Comparison of ENCODE assay signal across 24 mouse cellular contexts in genomic region chr2:4332441-4332840, GRCm38 (mm10).
DNase-seq lines count a peak whose midpoint lies in the region; ATAC-seq and TF ChIP-seq lines count a peak whose summit lies in the region.
"Had no signal": no experiment of that assay in that cellular context is flagged by ENCODE, and none has a peak within 500 bp of the region (broad histone marks: within the 10 kb centered on the region; RNA-seq: fewer than 3 reads in every experiment).

No protein-coding gene starts in this region.

- H3K36me3 ChIP-seq in intestine, embryonic 14.5 days (ENCODE audit: control insufficient read depth, insufficient read depth, low read length) = no peaks in the 10 kb centered on the region
- no peaks in the 10 kb centered on the region for H3K36me3 ChIP-seq in intestine, postnatal 0 days (ENCODE audit: control insufficient read depth, insufficient read depth)
- no peaks in the 10 kb centered on the region for H3K36me3 ChIP-seq in intestine, embryonic 16.5 days (ENCODE audit: control insufficient read depth, insufficient read depth, low read length)
- no peaks in the 10 kb centered on the region for H3K36me3 ChIP-seq in limb, embryonic 15.5 days
- H3K36me3 ChIP-seq: forebrain, embryonic 10.5 days; hindbrain, embryonic 15.5 days; midbrain, embryonic 12.5 days; neural tube, embryonic 12.5 days had no signal

- no peak for ATAC-seq in intestine, embryonic 14.5 days (replicated peaks; ENCODE audit: low FRiP score, low TSS enrichment, low read depth)
- ATAC-seq in intestine, postnatal 0 days = no peak
- ATAC-seq in intestine, embryonic 16.5 days = no peak
- ATAC-seq in limb, embryonic 15.5 days (ENCODE audit: insufficient number of reproducible peaks, low FRiP score, low TSS enrichment, low read depth) = no peak
- ATAC-seq: liver, postnatal 0 days had no signal

- 37% methylated on average over 8 of the region's 8 CpGs for WGBS in intestine, embryonic 14.5 days
- WGBS in intestine, postnatal 0 days = 53% methylated on average over 8 of the region's 8 CpGs
- WGBS in intestine, embryonic 16.5 days = 45% methylated on average over 8 of the region's 8 CpGs
- WGBS in limb, embryonic 15.5 days = 23% methylated on average over 8 of the region's 8 CpGs

- peaks cover 38% of the 10 kb centered on the region for H3K4me1 ChIP-seq in intestine, embryonic 14.5 days (replicated peaks; ENCODE audit: control insufficient read depth, insufficient read depth, low read length)
- 0 out of 2 replicates have a peak, but pooled peaks cover 2% of the 10 kb centered on the region for H3K4me1 ChIP-seq in intestine, postnatal 0 days (replicated peaks; ENCODE audit: control insufficient read depth, insufficient read depth, low read length)
- peaks cover 21% of the 10 kb centered on the region for H3K4me1 ChIP-seq in intestine, embryonic 16.5 days (ENCODE audit: control insufficient read depth, insufficient read depth, low read length)
- peaks cover 49% of the 10 kb centered on the region for H3K4me1 ChIP-seq in limb, embryonic 15.5 days

- no peak for TF ChIP-seq CTCF in intestine, postnatal 0 days (IDR thresholded peaks at IDR 0.05; ENCODE audit: low read depth)
- no peak for TF ChIP-seq CTCF in layer of hippocampus, adult 2 months (conservative IDR thresholded peaks at IDR 0.05)

- H3K27me3 ChIP-seq in intestine, embryonic 14.5 days (replicated peaks; ENCODE audit: control insufficient read depth, insufficient read depth, low read length) = no peaks in the 10 kb centered on the region
- H3K27me3 ChIP-seq in intestine, postnatal 0 days (replicated peaks; ENCODE audit: control insufficient read depth, insufficient read depth, low read length) = no peaks in the 10 kb centered on the region
- H3K27me3 ChIP-seq in intestine, embryonic 16.5 days (replicated peaks; ENCODE audit: control insufficient read depth, insufficient read depth, low read length) = no peaks in the 10 kb centered on the region
- H3K27me3 ChIP-seq in limb, embryonic 15.5 days = no peaks in the 10 kb centered on the region
- H3K27me3 ChIP-seq: hindbrain, embryonic 15.5 days; midbrain, embryonic 12.5 days; neural tube, embryonic 12.5 days had no signal

- DNase-seq in heart, adult 11 months = peak; percentile 61
- DNase-seq in heart, postnatal 10 days = no peak
- no peak for DNase-seq in intestine, embryonic 14.5 days (ENCODE audit: low spot score)
- no peak for DNase-seq in layer of hippocampus, adult 2 months (ENCODE audit: low spot score in 2 of 2)
- DNase-seq: adrenal gland, postnatal 25 days; B cell, adult 2 months; cerebellum, adult 11 months; cerebellum, postnatal 10 days; embryo, embryonic 11 days; gastrocnemius, postnatal 36 days; heart, postnatal 4 days; kidney, adult 18-20 months; layer of hippocampus, postnatal 36 days; liver, postnatal 0 days; right cerebral cortex, adult 18-20 months; thymus, adult 18-20 months had no signal

- no peak overlapping the region for H3K4me2 ChIP-seq in intestine, embryonic 14.5 days (ENCODE audit: low read length)
- no peak overlapping the region for H3K4me2 ChIP-seq in intestine, postnatal 0 days (replicated peaks; ENCODE audit: low read depth)
- no peak overlapping the region for H3K4me2 ChIP-seq in intestine, embryonic 16.5 days (ENCODE audit: low read depth, low read length)
- no peak overlapping the region for H3K4me2 ChIP-seq in limb, embryonic 15.5 days
- H3K4me2 ChIP-seq: hindbrain, embryonic 15.5 days; midbrain, embryonic 12.5 days; neural tube, embryonic 12.5 days had no signal

- H3K27ac ChIP-seq in intestine, embryonic 14.5 days (ENCODE audit: low read depth) = peak overlapping the region; percentile 43; the same call in 1 of the 2 replicates
- H3K27ac ChIP-seq in intestine, postnatal 0 days (ENCODE audit: low read depth, low read length) = no peak overlapping the region
- peak overlapping the region; percentile 43; the same call in 1 of the 2 replicates for H3K27ac ChIP-seq in intestine, embryonic 16.5 days (ENCODE audit: low read length)
- peak overlapping the region; percentile 61; the same call in 1 of the 2 replicates for H3K27ac ChIP-seq in limb, embryonic 15.5 days
- no peak overlapping the region for H3K27ac ChIP-seq in layer of hippocampus, adult 2 months
- H3K27ac ChIP-seq: forebrain, embryonic 10.5 days; hindbrain, embryonic 15.5 days; kidney, postnatal 0 days; midbrain, embryonic 12.5 days; neural tube, embryonic 12.5 days had no signal

- intact Hi-C loops in heart, postnatal 10 days (cut with DNase I) = loop anchor here (5.0 kb wide), 1 partner anchor 160 kb away; no protein-coding TSS in a partner anchor

- H3K4me3 ChIP-seq in intestine, embryonic 14.5 days (ENCODE audit: low read depth, low read length) = no peak overlapping the region
- no peak overlapping the region for H3K4me3 ChIP-seq in intestine, postnatal 0 days (ENCODE audit: low read depth, low read length)
- no peak overlapping the region for H3K4me3 ChIP-seq in intestine, embryonic 16.5 days (ENCODE audit: low read length)
- H3K4me3 ChIP-seq in limb, embryonic 15.5 days = no peak overlapping the region
- no peak overlapping the region for H3K4me3 ChIP-seq in layer of hippocampus, adult 2 months
- H3K4me3 ChIP-seq: forebrain, embryonic 10.5 days; hindbrain, embryonic 15.5 days; midbrain, embryonic 12.5 days; neural tube, embryonic 12.5 days had no signal

- H3K9me3 ChIP-seq in intestine, embryonic 14.5 days (ENCODE audit: control insufficient read depth, low read length) = no peaks in the 10 kb centered on the region
- H3K9me3 ChIP-seq in intestine, postnatal 0 days (ENCODE audit: control insufficient read depth) = no peaks in the 10 kb centered on the region
- no peaks in the 10 kb centered on the region for H3K9me3 ChIP-seq in intestine, embryonic 16.5 days (ENCODE audit: control insufficient read depth, low read length)
- no peaks in the 10 kb centered on the region for H3K9me3 ChIP-seq in limb, embryonic 15.5 days
- H3K9me3 ChIP-seq: forebrain, embryonic 10.5 days; hindbrain, embryonic 15.5 days; midbrain, embryonic 12.5 days; neural tube, embryonic 12.5 days had no signal

- no peak overlapping the region for H3K9ac ChIP-seq in intestine, embryonic 14.5 days (ENCODE audit: low read length)
- no peak overlapping the region for H3K9ac ChIP-seq in intestine, postnatal 0 days (ENCODE audit: low read depth, low read length)
- H3K9ac ChIP-seq in intestine, embryonic 16.5 days (ENCODE audit: low read depth, low read length) = no peak overlapping the region
- H3K9ac ChIP-seq in limb, embryonic 15.5 days = no peak overlapping the region
- H3K9ac ChIP-seq: hindbrain, embryonic 15.5 days; liver, postnatal 0 days; midbrain, embryonic 12.5 days; neural tube, embryonic 12.5 days had no signal

Comparison
In these comparisons a context has a peak if more than half of its experiments do, and no peak if none do; other contexts are left out.
1. H3K27ac ChIP-seq: peak in intestine, embryonic 14.5 days (single experiment), intestine, embryonic 16.5 days (single experiment) and limb, embryonic 15.5 days (single experiment); none in intestine, postnatal 0 days (single experiment) and layer of hippocampus, adult 2 months (single experiment).